Mouse (Mus musculus): ENCODE results near the gene Bach2. TPM values are rescaled to one million over a fixed set of nuclear protein-coding genes. Genes with fewer than 3 reads are reported as not detected.

The Bach2 gene
- polyA plus RNA-seq, 1 experiment from 2014 or later = 7.7 TPM

DNA sequence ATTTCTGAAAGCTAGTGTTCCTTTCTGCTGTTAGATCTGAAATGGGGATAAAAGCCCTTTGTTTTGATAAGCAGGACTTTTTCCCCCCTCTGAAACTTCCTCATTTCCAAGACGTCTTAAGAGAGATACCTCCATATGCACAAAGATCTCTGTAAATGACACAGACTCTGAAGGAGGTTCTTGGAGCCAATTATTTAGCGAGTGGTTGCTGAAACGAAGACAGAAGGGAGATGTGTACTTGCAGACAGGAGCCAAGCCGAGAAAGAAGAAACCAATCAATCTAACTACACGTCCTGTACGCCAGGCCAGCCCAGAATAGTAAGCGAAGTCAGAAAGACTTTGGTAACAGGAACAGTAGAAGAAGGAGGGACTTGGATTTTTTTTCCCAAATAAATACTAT is 295.1 kb downstream of the Bach2 start:
- Histone ChIP-seq H3K9me3 (replicated peaks) (no peaks in the 10 kb centered on the region), H3K4me1 (peaks cover 74% of the 10 kb centered on the region), H3K36me3 (no peaks in the 10 kb centered on the region), H3K27ac (replicated peaks) (0 out of 2 replicates have a peak overlapping the region, but pooled peaks have one; percentile 29), H3K27me3 (ENCODE audit: low read depth, poor library complexity, severe bottlenecking) (no peaks in the 10 kb centered on the region), H3K4me3 (no peak overlapping the region)
- 81% methylated on average over 7 of the region's 7 CpGs for WGBS
- DNase-seq (ENCODE audit: low spot score) = no peak

DNA sequence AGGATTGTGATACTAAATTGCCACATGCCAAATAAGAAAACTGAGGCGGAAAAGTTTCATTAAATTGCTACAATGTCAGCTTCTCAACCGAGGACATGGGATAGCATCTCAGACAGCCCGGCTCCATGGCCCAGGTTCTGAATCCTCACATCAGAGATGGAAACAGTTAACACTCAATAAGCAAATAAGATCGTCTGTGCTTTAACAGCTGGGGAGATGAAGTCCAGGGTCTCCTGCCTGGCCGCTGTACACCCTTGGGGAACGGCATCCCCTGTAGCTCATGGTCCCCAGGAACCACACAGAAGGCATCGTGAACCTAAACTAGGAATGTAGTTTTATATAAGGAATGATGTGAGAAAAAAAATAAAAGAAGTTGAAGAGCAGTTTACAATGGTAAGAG is 297.0 kb downstream of the Bach2 start:
- Histone ChIP-seq H3K4me3 (no peak overlapping the region), H3K4me1 (peaks cover 60% of the 10 kb centered on the region)
- peak; percentile 9 for DNase-seq (ENCODE audit: low spot score)

DNA sequence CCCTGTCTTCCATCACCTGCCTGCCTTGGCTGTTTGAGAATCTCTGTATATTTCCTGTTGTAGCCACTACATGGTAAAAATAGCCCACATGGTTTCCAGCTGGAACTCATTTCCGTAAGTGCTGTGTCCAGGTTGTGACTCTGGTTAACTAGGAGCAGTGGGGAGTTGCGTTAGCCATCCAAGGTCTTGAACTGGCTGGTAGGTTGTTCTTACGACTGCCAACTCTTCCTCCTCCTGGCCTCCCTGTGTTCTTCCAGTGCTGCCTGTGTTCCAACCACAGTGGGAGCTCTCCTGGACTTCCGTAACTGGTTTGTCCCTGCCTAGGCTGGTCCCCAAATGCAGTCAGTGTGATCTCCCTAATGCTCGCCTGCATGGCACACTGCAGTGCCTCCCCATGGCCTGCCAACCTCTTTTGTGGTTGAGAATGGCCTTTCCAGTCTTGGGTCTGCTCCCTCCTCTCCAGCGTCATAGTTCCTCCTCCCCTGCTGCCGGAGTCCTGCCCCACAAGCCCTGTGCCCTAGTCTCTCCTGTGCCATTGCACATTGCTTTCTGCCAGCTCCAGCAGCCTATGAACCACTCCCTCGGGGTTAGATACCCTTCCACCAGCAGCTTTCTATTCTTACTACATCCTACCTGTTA is 298.4 kb downstream of the Bach2 start:
- 79% methylated on average over 8 of the region's 8 CpGs for WGBS
- Histone ChIP-seq H3K36me3 (no peaks in the 10 kb centered on the region), H3K27ac (replicated peaks) (peak overlapping the region; percentile 67), H3K4me3 (no peak overlapping the region), H3K4me1 (peaks cover 46% of the 10 kb centered on the region), H3K9me3 (replicated peaks) (no peaks in the 10 kb centered on the region), H3K27me3 (ENCODE audit: low read depth, poor library complexity, severe bottlenecking) (no peaks in the 10 kb centered on the region)
- peak; percentile 11 for DNase-seq (ENCODE audit: low spot score)

More for the DNA sequence above, 297.0 kb downstream of the Bach2 start:
- Histone ChIP-seq H3K36me3 (no peaks in the 10 kb centered on the region), H3K27me3 (ENCODE audit: low read depth, poor library complexity, severe bottlenecking) (no peaks in the 10 kb centered on the region), H3K9me3 (replicated peaks) (no peaks in the 10 kb centered on the region), H3K27ac (replicated peaks) (no peak overlapping the region)
- 85% methylated on average over 7 of the region's 7 CpGs for WGBS

DNA sequence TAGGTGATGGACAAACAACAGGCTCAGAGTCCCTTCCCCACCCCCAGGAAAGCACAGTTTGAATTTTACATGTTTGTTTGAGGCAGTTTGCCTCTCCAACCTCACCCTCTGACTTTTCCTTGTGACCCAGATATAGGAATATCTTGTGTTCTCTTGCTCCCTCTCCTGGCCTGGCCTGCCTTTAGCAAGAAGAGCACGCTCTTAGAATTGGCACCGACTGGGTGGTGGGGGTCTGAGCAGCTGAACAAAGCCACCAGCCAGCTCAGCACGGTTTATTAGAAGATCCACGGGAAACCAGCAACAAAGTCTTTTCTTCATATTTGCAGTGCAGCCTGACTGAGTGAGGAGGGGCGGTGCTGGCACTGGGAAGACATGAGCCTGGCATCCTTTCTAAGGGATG is 299.5 kb downstream of the Bach2 start:
- no peaks in the 10 kb centered on the region for H3K9me3 ChIP-seq (replicated peaks)
- 17% methylated on average over 5 of the region's 5 CpGs for WGBS
- peaks cover 35% of the 10 kb centered on the region for H3K4me1 ChIP-seq
- H3K4me3 ChIP-seq = no peak overlapping the region
- H3K36me3 ChIP-seq = no peaks in the 10 kb centered on the region
- DNase-seq (ENCODE audit: low spot score) = peak; percentile 76
- no peaks in the 10 kb centered on the region for H3K27me3 ChIP-seq (ENCODE audit: low read depth, poor library complexity, severe bottlenecking)
- H3K27ac ChIP-seq (replicated peaks) = peak overlapping the region; percentile 67

DNA sequence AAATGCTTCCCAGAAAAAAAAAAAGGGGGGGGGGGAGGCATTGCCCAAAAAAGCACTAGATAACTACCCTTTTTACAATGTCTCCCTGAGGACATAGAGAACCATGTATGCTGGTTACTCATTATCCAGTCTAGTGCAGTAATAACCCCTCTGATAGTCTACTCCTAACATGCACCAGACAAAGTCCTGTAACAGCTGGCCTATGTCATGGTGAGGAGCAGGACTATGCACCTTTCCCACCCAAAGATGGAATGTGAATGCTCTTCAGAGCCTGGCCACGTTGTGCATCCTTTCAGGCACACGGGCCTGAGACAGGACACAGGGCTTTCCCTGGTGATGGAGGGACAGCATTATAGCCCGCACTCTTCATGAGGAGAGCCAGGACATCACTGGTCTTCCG is 299.9 kb downstream of the Bach2 start:
- Histone ChIP-seq H3K36me3 (no peaks in the 10 kb centered on the region), H3K4me3 (no peak overlapping the region), H3K27me3 (ENCODE audit: low read depth, poor library complexity, severe bottlenecking) (no peaks in the 10 kb centered on the region), H3K27ac (replicated peaks) (peak overlapping the region; percentile 67), H3K9me3 (replicated peaks) (no peaks in the 10 kb centered on the region), H3K4me1 (peaks cover 31% of the 10 kb centered on the region)
- 82% methylated on average over 4 of the region's 4 CpGs for WGBS
- DNase-seq (ENCODE audit: low spot score) = no peak

DNA sequence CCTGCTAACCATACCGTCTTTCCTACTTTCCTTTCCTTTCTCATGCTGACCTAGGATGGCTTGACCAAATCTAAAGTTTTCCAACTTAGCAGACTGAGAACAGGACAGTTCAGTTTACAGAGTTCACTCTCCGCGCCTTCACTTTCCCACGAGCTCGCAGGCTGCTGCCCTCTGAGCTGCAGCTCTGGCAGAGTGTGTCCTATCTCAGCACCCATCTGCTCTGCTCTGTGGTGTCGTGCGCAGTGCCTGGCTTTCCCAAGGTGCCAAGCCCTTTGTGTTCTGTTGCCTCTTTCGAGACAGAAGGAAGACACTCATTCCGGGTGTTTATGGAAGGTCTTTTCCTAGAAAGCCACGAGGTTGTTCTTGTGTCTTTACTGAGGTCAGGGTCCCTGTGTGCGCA is 300.4 kb downstream of the Bach2 start:
- 89% methylated on average over 11 of the region's 11 CpGs for WGBS

DNA sequence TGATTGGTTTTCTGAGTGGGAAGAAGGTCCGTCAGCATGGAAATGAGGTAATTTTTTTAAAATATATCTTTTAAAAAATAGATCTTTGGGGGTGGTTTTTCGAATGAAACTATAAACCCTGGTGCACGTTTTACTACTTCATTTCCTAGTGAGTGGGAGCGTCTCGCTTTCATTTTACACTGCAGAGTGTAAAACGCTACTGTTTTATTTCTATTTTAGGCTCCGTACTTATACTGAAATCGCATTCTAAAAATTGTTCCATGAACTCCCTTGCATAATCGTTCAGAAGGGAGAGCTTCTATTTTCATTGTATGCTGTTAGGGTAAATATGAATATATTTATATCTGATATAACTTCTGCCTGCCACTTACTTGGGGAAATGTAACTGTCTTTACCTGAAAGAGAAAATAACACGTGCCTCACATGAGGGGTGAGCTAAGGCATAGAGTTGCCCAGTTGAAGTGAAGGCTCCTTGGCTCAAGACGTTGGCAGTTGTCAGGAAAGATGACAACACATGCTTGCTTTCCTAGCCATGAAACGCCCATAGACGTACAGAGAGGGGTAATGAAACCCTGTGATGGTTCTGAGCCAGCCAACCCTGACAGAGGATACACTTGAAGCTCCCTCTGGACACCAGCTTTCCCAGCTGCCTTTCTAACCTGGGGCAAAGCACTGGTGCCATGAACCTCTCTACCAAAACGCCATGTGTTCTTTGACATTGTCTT is 306.4 kb downstream of the Bach2 start:
- Histone ChIP-seq H3K4me3 (no peak overlapping the region), H3K4me1 (peaks cover 9% of the 10 kb centered on the region), H3K9me3 (replicated peaks) (no peaks in the 10 kb centered on the region; the same call in 1 of the 2 replicates), H3K27ac (replicated peaks) (no peak overlapping the region), H3K27me3 (ENCODE audit: low read depth, poor library complexity, severe bottlenecking) (no peaks in the 10 kb centered on the region), H3K36me3 (no peaks in the 10 kb centered on the region)
- WGBS = 92% methylated on average over 14 of the region's 14 CpGs
- DNase-seq (ENCODE audit: low spot score) = no peak

More for the DNA sequence above, 300.4 kb downstream of the Bach2 start:
- Histone ChIP-seq H3K4me1 (peaks cover 27% of the 10 kb centered on the region), H3K9me3 (replicated peaks) (no peaks in the 10 kb centered on the region), H3K36me3 (no peaks in the 10 kb centered on the region), H3K27ac (replicated peaks) (0 out of 2 replicates have a peak overlapping the region, but pooled peaks have one; percentile 42), H3K4me3 (no peak overlapping the region), H3K27me3 (ENCODE audit: low read depth, poor library complexity, severe bottlenecking) (no peaks in the 10 kb centered on the region)
- no peak for DNase-seq (ENCODE audit: low spot score)

DNA sequence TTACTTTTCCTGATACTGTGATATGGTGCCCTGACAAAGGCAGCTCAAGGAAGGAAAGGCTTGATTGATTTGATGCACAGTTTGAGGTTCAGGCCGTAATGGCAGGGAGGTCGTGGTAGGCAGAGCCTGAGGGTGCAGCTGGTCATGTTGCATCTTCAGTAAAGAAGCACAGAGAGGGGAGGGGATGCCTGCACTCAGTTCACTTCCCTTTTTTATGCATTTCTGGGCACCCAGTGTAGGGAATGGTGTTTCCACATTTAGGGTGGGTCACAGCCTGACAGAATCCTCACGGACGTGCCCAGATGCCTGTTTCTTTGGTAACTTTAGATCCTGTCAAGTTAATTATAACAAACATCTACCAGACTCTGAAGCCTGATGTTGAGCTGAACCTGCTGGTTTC is 306.9 kb downstream of the Bach2 start:
- 83% methylated on average over 4 of the region's 4 CpGs for WGBS
- no peak overlapping the region for H3K27ac ChIP-seq (replicated peaks)
- no peaks in the 10 kb centered on the region for H3K27me3 ChIP-seq (ENCODE audit: low read depth, poor library complexity, severe bottlenecking)
- H3K4me1 ChIP-seq = peaks cover 9% of the 10 kb centered on the region
- no peaks in the 10 kb centered on the region; the same call in 1 of the 2 replicates for H3K9me3 ChIP-seq (replicated peaks)
- no peaks in the 10 kb centered on the region for H3K36me3 ChIP-seq
- DNase-seq (ENCODE audit: low spot score) = no peak
- H3K4me3 ChIP-seq = no peak overlapping the region

DNA sequence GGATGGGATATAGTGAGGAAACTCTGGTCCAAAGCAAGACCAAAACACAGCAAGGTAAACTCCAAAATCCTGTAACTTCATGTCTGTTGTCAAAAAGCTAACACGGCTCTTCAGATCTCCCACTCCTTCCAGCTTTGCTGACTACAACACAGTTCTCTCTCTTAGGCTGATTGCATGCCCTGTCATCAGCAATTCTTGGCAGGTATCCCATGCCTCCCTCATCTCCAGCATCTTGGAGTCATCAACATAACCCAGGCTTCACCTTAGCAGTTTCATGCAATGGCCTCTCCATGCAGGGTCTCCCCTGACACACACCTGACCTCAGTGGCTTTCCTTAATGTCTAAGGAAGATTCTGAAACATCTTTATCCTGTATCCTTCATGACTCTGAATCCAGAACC is 310.5 kb downstream of the Bach2 start:
- WGBS = 94% methylated on average over 1 of the region's 1 CpGs
- DNase-seq (ENCODE audit: low spot score) = no peak

GRCm38 (mm10) chr4:32551337-32551736 is 312.7 kb downstream of the Bach2 start:
- no peaks in the 10 kb centered on the region for H3K36me3 ChIP-seq
- peaks cover 9% of the 10 kb centered on the region for H3K4me1 ChIP-seq
- H3K27me3 ChIP-seq (ENCODE audit: low read depth, poor library complexity, severe bottlenecking) = no peaks in the 10 kb centered on the region
- no peak overlapping the region for H3K4me3 ChIP-seq
- peak; percentile 47 for DNase-seq (ENCODE audit: low spot score)
- no peaks in the 10 kb centered on the region; the same call in 1 of the 2 replicates for H3K9me3 ChIP-seq (replicated peaks)
- 34% methylated on average over 4 of the region's 4 CpGs for WGBS
- no peak overlapping the region for H3K27ac ChIP-seq (replicated peaks)

More for the DNA sequence above, 310.5 kb downstream of the Bach2 start:
- Histone ChIP-seq H3K27ac (replicated peaks) (no peak overlapping the region), H3K36me3 (no peaks in the 10 kb centered on the region), H3K27me3 (ENCODE audit: low read depth, poor library complexity, severe bottlenecking) (no peaks in the 10 kb centered on the region), H3K4me3 (no peak overlapping the region), H3K4me1 (peaks cover 9% of the 10 kb centered on the region), H3K9me3 (replicated peaks) (no peaks in the 10 kb centered on the region; the same call in 1 of the 2 replicates)

DNA sequence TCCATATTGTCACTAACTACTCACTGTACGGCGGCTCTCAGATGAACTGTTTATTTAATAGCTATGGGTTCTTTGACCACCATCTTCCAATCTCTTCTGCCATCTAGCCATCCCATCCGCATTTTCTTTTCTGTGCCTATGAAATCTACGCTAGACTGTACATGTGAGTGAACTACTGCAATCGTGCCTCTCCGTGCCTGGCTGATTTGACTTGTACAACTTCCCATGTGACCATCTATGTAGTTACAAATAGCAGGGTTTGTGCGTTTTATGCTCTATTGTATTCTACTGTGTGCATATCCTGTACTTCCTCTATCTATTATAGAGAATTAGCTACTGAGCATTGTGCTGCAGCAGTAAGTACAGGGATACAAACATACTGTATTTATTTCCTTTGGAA is 316.9 kb downstream of the Bach2 start:
- Histone ChIP-seq H3K9me3 (replicated peaks) (0 out of 2 replicates have a peak, but pooled peaks cover 3% of the 10 kb centered on the region), H3K4me3 (no peak overlapping the region), H3K4me1 (peaks cover 9% of the 10 kb centered on the region), H3K27ac (replicated peaks) (no peak overlapping the region), H3K27me3 (ENCODE audit: low read depth, poor library complexity, severe bottlenecking) (no peaks in the 10 kb centered on the region), H3K36me3 (no peaks in the 10 kb centered on the region)
- WGBS = 95% methylated on average over 7 of the region's 7 CpGs
- DNase-seq (ENCODE audit: low spot score) = no peak

DNA sequence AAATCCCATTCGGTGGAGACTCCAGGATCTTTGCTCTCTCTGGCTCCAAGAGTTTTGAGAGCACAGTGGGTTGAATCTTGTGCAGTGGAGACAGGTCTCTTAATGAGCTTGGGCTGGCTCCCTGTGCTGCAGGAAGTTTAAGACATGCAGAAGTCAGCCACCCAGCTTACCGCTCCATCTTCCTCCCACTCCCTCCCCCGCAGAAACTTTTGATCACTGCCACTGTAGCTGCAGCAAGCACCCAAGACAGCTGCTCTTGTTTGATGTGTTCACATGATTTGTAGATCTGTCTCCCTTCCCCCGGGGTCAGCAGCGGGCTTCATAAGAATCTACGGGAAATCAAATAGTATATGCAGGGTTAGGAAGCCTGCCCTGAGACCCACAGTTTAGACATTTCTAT is 321.6 kb downstream of the Bach2 start:
- no peak for DNase-seq (ENCODE audit: low spot score)
- H3K27me3 ChIP-seq (ENCODE audit: low read depth, poor library complexity, severe bottlenecking) = no peaks in the 10 kb centered on the region
- 0 out of 2 replicates have a peak, but pooled peaks cover 3% of the 10 kb centered on the region for H3K9me3 ChIP-seq (replicated peaks)
- whole genome bisulfite sequencing = 75% methylated on average over 6 of the region's 6 CpGs
- H3K27ac ChIP-seq (replicated peaks) = peak overlapping the region; percentile 61
- no peak overlapping the region for H3K4me3 ChIP-seq
- H3K36me3 ChIP-seq = peaks cover 33% of the 10 kb centered on the region
- H3K4me1 ChIP-seq = peaks cover 28% of the 10 kb centered on the region

Measured in midbrain, embryonic 10.5 days (tissue).